Mouse (Mus musculus) stomach, postnatal 0 days (tissue): ENCODE measurements around the gene Hcrt. TPM values are rescaled to one million over a fixed set of nuclear protein-coding genes. Genes with fewer than 3 reads are reported as not detected.

Experiments used
- ATAC-seq: fragments of 200-750 bp; cut with Nextera tagmentation; 2 replicates; pipeline ENCODE4 v1.8.0; 2017; ENCODE audit not compliant: low FRiP score, low TSS enrichment
- DNase-seq: peaks from one replicate; pipeline ENCODE4 v3.0.0-alpha.2; 2016; ENCODE audit warnings: low spot score
- H3K27ac ChIP-seq: fragments of 300-500 bp; sonication (generic); replicated peaks from 2 replicates; pipeline ENCODE4 v1.5.1; 2014; ENCODE audit warnings: mild to moderate bottlenecking, control low read depth
- H3K27me3 ChIP-seq: fragments of 300-500 bp; sonication (generic); 2 replicates; pipeline ENCODE4 v1.6.1; 2014; ENCODE audit warnings: low read length; ENCODE audit not compliant: control insufficient read depth, insufficient read depth
- H3K36me3 ChIP-seq: fragments of 300-500 bp; sonication (generic); 2 replicates; pipeline ENCODE4 v1.6.1; 2014; ENCODE audit warnings: low read length, mixed read lengths; ENCODE audit not compliant: control insufficient read depth, insufficient read depth
- H3K4me1 ChIP-seq: fragments of 300-500 bp; sonication (generic); replicated peaks from 2 replicates; pipeline ENCODE4 v1.6.1; 2014; ENCODE audit warnings: antibody characterized with exemption; ENCODE audit not compliant: control insufficient read depth, insufficient read depth
- H3K4me2 ChIP-seq: fragments of 300-500 bp; sonication (generic); replicated peaks from 2 replicates; pipeline ENCODE4 v1.6.1; 2014; ENCODE audit warnings: low read depth, mild to moderate bottlenecking, control low read depth, moderate library complexity
- H3K4me3 ChIP-seq: fragments of 300-500 bp; sonication (generic); 2 replicates; pipeline ENCODE4 v1.5.1; 2014; ENCODE audit warnings: low read depth, low read length, control low read depth
- H3K9ac ChIP-seq: fragments of 300-500 bp; sonication (generic); 2 replicates; pipeline ENCODE4 v1.6.1; 2014; ENCODE audit warnings: mild to moderate bottlenecking, low read length, control low read depth, mixed read lengths
- H3K9me3 ChIP-seq: fragments of 300-500 bp; sonication (generic); 2 replicates; pipeline ENCODE4 v1.6.1; 2016; ENCODE audit warnings: low read length; ENCODE audit not compliant: control insufficient read depth
- CTCF ChIP-seq: IDR thresholded peaks from 2 replicates; pipeline ENCODE4 v1.5.1; 2016; ENCODE audit warnings: antibody characterized with exemption, low read depth, mild to moderate bottlenecking, moderate library complexity
- EP300 ChIP-seq: optimal IDR thresholded peaks from 2 replicates; pipeline ENCODE3; 2016; ENCODE audit warnings: antibody characterized with exemption
- WGBS: fragments of 180-500 bp; shearing (Covaris S2); extraction: QIAGEN DNeasy Blood & Tissue Kit; methylation state at CpG from one replicate; pipeline ENCODE4 v1.1.7; 2014; 5-methylcytosine and 5-hydroxymethylcytosine counted together
- polyA plus RNA-seq: library from polyadenylated mRNA; unstranded; fragments of >200 nt; fragmentation: Nextera tagmentation; extraction: Ambion mirVana; gene quantifications from 2 replicates; pipeline ENCODE4 v1.2.1, GENCODE M21; 2015

Hcrt gene
- polyA plus RNA-seq, 1 experiment from 2014 or later, result not detected

DNA sequence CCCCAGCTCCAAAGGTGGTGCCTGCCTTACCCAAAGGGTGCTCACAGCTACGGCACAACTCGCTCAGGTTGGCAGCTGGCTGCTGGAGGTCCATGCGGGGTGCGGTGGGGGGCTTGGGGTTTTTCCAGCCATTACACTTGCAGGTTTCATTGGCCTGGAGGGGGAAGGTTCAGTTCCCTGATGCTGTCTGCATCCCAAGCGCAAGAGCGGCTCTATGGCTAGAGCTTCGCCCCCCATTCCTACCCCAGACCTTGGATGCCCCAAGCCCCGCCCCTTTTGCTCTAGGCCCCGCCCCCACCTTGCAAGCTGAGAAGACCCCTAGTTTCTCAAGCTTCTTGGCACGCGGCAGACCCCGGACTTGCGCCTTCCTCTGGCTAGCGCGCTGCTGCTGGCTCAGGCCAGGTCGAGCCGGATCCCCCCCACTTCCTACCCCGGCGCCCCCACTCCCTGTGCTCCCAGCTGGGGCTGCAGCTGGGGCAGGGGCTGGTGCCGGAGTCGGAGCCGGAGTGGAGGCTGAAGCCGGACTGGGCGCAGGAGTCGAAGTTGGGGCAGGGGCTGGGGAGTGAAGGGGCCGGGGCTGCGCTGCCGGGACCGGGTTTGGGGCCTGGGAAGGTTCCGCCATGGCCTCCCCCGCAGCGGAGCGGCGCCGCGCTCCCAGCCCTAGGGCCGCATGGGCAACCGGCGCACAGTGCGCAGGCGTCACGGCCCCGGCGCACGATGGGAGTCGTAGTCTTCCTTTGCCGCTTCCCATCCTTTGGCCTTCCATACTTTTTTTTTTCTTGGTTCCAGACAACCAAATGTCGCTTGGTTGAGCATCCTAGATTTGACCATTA, 50.7 kb downstream of the Hcrt start, which contains the start of gene Kat2a:
Gene Kat2a, minus strand, starts transcription at position 683 of the 833 bp plus-strand sequence.
- 2% methylated on average over 47 of the region's 48 CpGs for WGBS
- ATAC-seq (peak; percentile 84), DNase-seq (peak; percentile 86)
- peak within 1 kb of the TSS; percentile 87 for H3K4me3 ChIP-seq
- H3K36me3 ChIP-seq, result peaks cover 16% of the 10 kb centered on the region
- H3K27me3 ChIP-seq, result no peaks in the 10 kb centered on the region
- peak within 1 kb of the TSS; percentile 85 for H3K9ac ChIP-seq
- no peaks in the 10 kb centered on the region for H3K9me3 ChIP-seq
- H3K27ac ChIP-seq, result peak within 1 kb of the TSS; percentile 78
- no peak for TF ChIP-seq EP300
- TF ChIP-seq CTCF, result no peak
- peak within 1 kb of the TSS; percentile 95 for H3K4me2 ChIP-seq
- H3K4me1 ChIP-seq, result peaks cover 8% of the 10 kb centered on the region

Other genes with a start within 250 kb of the Hcrt start
- gene Acly, start 234.9 kb downstream of the Hcrt start, polyA plus RNA-seq, result 70.3 and 70.6 TPM in 2 replicates
- gene Ttc25, start 217.3 kb downstream of the Hcrt start, polyA plus RNA-seq, result 0.17 and 0.33 TPM in 2 replicates
- gene Cnp, start 188.0 kb downstream of the Hcrt start, polyA plus RNA-seq, result 23.5 and 25.7 TPM in 2 replicates
- 59.0 and 63.1 TPM in 2 replicates for gene Nkiras2, start 143.7 kb downstream of the Hcrt start, polyA plus RNA-seq
- 91.9 and 96.1 TPM in 2 replicates for gene Dnajc7, start 142.8 kb downstream of the Hcrt start, polyA plus RNA-seq
- 0.18 and 0.34 TPM in 2 replicates for gene Zfp385c, start 70.5 kb downstream of the Hcrt start, polyA plus RNA-seq
- gene Dhx58, start 58.7 kb downstream of the Hcrt start, polyA plus RNA-seq, result 2.6 and 2.9 TPM in 2 replicates
- 24.6 and 27.2 TPM in 2 replicates for gene Kat2a, start 50.5 kb downstream of the Hcrt start, polyA plus RNA-seq
- gene Hspb9, start 49.1 kb downstream of the Hcrt start, polyA plus RNA-seq, result 0.13 and 0.22 TPM in 2 replicates
- gene Rab5c, start 24.7 kb downstream of the Hcrt start, polyA plus RNA-seq, result 18.4 and 22.0 TPM in 2 replicates
- 0.06 TPM in 2 replicates for gene Kcnh4, start 3.0 kb downstream of the Hcrt start, polyA plus RNA-seq
- gene Ghdc, start 8.0 kb upstream of the Hcrt start, polyA plus RNA-seq, result 3.6 and 3.9 TPM in 2 replicates
- gene Stat5b, start 87.8 kb upstream of the Hcrt start, polyA plus RNA-seq, result 16.1 and 17.3 TPM in 2 replicates
- gene Stat5a, start 96.4 kb upstream of the Hcrt start, polyA plus RNA-seq, result 13.0 and 13.5 TPM in 2 replicates
- 47.7 and 55.1 TPM in 2 replicates for gene Stat3, start 176.6 kb upstream of the Hcrt start, polyA plus RNA-seq
- gene Cavin1, start 208.0 kb upstream of the Hcrt start, polyA plus RNA-seq, result 313 and 331 TPM in 2 replicates
- 44.8 and 45.5 TPM in 2 replicates for gene Atp6v0a1, start 246.5 kb upstream of the Hcrt start, polyA plus RNA-seq